In the genomic region with DNA sequence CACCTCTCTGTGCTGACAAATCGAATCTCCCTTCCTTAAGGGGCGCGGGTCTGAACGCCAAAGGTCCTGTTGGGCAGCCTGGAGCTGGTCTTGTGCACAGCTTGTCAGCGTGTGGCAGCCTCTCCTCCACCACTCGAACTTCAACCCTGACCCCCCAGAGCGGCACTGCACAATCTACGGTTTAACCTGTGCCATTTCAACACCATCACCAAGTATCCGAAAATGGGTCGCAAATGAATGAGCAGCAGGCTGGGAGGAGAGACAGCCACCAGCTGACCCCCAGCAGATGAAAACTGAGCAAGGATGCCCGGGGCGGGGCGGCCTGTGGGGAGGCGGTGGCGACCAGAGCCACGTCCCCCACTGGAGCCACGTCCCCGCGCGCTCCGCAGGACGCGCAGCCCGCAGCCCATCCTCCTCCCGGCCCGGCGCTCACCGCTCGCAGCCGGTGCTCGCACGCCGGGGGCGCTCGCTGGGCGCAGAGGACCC, we compare ENCODE assay signal across 8 mouse cellular contexts. TPM values are rescaled to one million over a fixed set of nuclear protein-coding genes. Genes with fewer than 3 reads are reported as not detected.
DNase-seq lines count a peak whose midpoint lies in the region; ATAC-seq and TF ChIP-seq lines count a peak whose summit lies in the region.

No protein-coding gene starts in this region.

- no peaks in the 10 kb centered on the region for H3K36me3 ChIP-seq in hindbrain, postnatal 0 days (ENCODE audit: insufficient read depth, low read length)
- no peaks in the 10 kb centered on the region for H3K36me3 ChIP-seq in limb, embryonic 13.5 days
- no peaks in the 10 kb centered on the region for H3K36me3 ChIP-seq in midbrain, embryonic 11.5 days (ENCODE audit: control insufficient read depth, insufficient read depth, low read length)

- peak overlapping the region; percentile 93 for H3K4me2 ChIP-seq in hindbrain, postnatal 0 days (ENCODE audit: low read depth, low read length)
- peak overlapping the region; percentile 92 for H3K4me2 ChIP-seq in limb, embryonic 13.5 days (replicated peaks)
- peak overlapping the region; percentile 95 for H3K4me2 ChIP-seq in midbrain, embryonic 11.5 days

- peak; percentile 25 for DNase-seq in right cerebral cortex, adult 18-20 months
- DNase-seq in right cerebral cortex, postnatal 25 days: no peak
- peak; percentile 75 for DNase-seq in cerebellum, adult 9-11 months
- DNase-seq in gastrocnemius, adult 8-10 months (ENCODE audit: low spot score in 2 of 2): peak; percentile 7 to 20
- peak; percentile 47 for DNase-seq in hindbrain, postnatal 0 days (ENCODE audit: low spot score)
- DNase-seq in midbrain, embryonic 11.5 days (ENCODE audit: low spot score, missing footprints): peak; percentile 95

- peak overlapping the region; percentile 70 for H3K9ac ChIP-seq in hindbrain, postnatal 0 days (replicated peaks; ENCODE audit: low read length)
- peak overlapping the region; percentile 80 for H3K9ac ChIP-seq in limb, embryonic 13.5 days
- H3K9ac ChIP-seq in midbrain, embryonic 11.5 days (ENCODE audit: low read length): peak overlapping the region; percentile 69

- no peaks in the 10 kb centered on the region for H3K9me3 ChIP-seq in hindbrain, postnatal 0 days (ENCODE audit: low read length)
- no peaks in the 10 kb centered on the region for H3K9me3 ChIP-seq in limb, embryonic 13.5 days
- no peaks in the 10 kb centered on the region for H3K9me3 ChIP-seq in midbrain, embryonic 11.5 days (ENCODE audit: control insufficient read depth, low read length)

- ATAC-seq in hindbrain, postnatal 0 days: peak; percentile 81
- ATAC-seq in limb, embryonic 13.5 days (ENCODE audit: low FRiP score, low read depth): peak; percentile 62
- peak; percentile 84 for ATAC-seq in midbrain, embryonic 11.5 days (ENCODE audit: low FRiP score)
- ATAC-seq in monocyte, adult 5-6 weeks (replicated peaks; ENCODE audit: insufficient number of reproducible peaks, low FRiP score, low TSS enrichment, poor library complexity, severe bottlenecking): no peak; the same call in 1 of the 2 replicates

- H3K4me1 ChIP-seq in hindbrain, postnatal 0 days (ENCODE audit: insufficient read depth, low read length): no peaks in the 10 kb centered on the region
- peaks cover 14% of the 10 kb centered on the region for H3K4me1 ChIP-seq in limb, embryonic 13.5 days
- peaks cover 8% of the 10 kb centered on the region for H3K4me1 ChIP-seq in midbrain, embryonic 11.5 days (ENCODE audit: control insufficient read depth, insufficient read depth, low read length)

- H3K4me3 ChIP-seq in hindbrain, postnatal 0 days (ENCODE audit: low read length): peak overlapping the region; percentile 62
- peak overlapping the region; percentile 80 for H3K4me3 ChIP-seq in limb, embryonic 13.5 days
- peak overlapping the region; percentile 76 for H3K4me3 ChIP-seq in midbrain, embryonic 11.5 days (ENCODE audit: low read depth, low read length)

- peak overlapping the region; percentile 3; the same call in 1 of the 2 replicates for H3K27ac ChIP-seq in hindbrain, postnatal 0 days
- H3K27ac ChIP-seq in limb, embryonic 13.5 days: peak overlapping the region; percentile 48
- no peak overlapping the region for H3K27ac ChIP-seq in midbrain, embryonic 11.5 days (ENCODE audit: low read depth, low read length)

- no peak for TF ChIP-seq CTCF in hindbrain, postnatal 0 days (IDR thresholded peaks at IDR 0.05; ENCODE audit: low read depth)

- H3K27me3 ChIP-seq in hindbrain, postnatal 0 days (ENCODE audit: insufficient read depth, low read length): no peaks in the 10 kb centered on the region
- peaks cover 34% of the 10 kb centered on the region for H3K27me3 ChIP-seq in limb, embryonic 13.5 days
- H3K27me3 ChIP-seq in midbrain, embryonic 11.5 days (ENCODE audit: control insufficient read depth, insufficient read depth, low read length): peaks cover 30% of the 10 kb centered on the region

- under 1% methylated on average over 36 of the region's 36 CpGs for WGBS in hindbrain, postnatal 0 days
- under 1% methylated on average over 35 of the region's 36 CpGs for WGBS in limb, embryonic 13.5 days
- WGBS in midbrain, embryonic 11.5 days: under 1% methylated on average over 28 of the region's 36 CpGs

RNA-seq across cellular contexts. Expression of gene Sgms2, which starts 1.5 kb away (rescaled TPM):
- 1 to 10 TPM; 1.0 to 2.3 (median 2.1) TPM for total RNA-seq in gastrocnemius, adult 8-10 months (2022)
- total RNA-seq in hindbrain, postnatal 0 days (2014; rRNA removed): 2.8 and 3.9 TPM in 2 replicates
- polyA plus RNA-seq in hindbrain, postnatal 0 days (2015; fragmentation: Nextera tagmentation; extraction: Ambion mirVana): 3.8 and 4.2 TPM in 2 replicates
- polyA plus RNA-seq in limb, embryonic 13.5 days (2015; fragmentation: Nextera tagmentation; extraction: Ambion mirVana): 10.5 and 13.2 TPM in 2 replicates
- polyA plus RNA-seq in midbrain, embryonic 11.5 days (2014; fragmentation: Nextera tagmentation; extraction: Ambion mirVana): 0.70 and 1.1 TPM in 2 replicates
- 1.2 to 15.8 TPM (median 3.8 TPM) in 3 replicates for total RNA-seq in monocyte, adult 5-6 weeks (2017)
